Mouse (Mus musculus): ENCODE results near the gene Ctps.
A peak's percentile ranks its signal among the peaks of the same experiment; 100 is the strongest.
"Not testable (repeated sequence)": the region's sequence is repeated elsewhere in the genome, so short reads cannot be mapped to it uniquely, and the experiment has no call there.

The Ctps gene

DNA sequence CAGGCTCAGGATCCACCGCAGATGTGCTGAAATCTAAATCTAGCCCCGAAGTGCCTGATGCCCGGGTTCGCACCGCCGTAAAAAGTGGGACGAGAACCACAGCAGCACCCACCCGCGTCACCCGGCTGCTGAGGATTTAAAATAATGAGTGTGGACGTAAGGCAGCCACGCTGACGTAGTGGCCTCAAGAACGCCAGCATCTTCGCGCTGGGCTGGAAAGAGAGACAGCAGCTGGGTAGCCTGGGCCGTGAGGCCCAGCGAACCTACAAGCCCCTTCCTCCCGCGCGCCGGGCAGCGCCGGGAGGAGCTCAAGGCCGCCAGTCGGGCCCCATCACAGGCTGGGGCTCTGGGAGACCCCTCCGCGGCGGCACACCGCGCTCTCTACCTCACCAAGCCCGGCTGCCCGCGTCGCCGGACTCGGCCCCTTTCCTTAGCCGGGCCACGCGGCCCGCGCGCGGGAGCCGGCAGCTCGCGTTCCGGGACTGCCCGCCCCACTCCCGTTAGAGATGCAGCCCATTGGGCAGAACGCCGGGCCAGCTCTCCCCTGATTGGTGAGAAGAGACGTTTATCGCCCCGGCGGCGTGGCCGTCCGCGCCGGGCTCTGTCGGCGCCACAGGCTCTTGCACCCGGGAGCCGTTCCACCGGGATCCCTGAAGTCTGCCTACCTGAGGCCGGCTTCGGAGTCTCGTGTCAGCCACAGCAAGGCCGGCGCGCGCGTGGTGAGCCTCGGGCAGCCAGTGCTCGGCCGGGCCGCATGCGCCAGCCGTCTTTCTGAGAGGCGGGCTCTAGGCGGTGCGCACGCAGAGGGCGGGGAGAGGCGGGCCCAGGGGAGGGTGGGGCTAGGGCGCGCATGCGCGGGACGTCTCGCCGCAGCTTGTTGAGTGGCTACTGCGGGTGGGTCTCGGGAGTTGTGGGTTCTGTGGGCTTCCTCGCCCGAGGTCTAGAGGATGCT is at the start of gene Ctps:
TSS of gene Ctps (minus strand) at position 791 of the 952 bp plus-strand sequence.
- peak; percentile 97 for DNase-seq (ENCODE audit: low read depth)

DNA sequence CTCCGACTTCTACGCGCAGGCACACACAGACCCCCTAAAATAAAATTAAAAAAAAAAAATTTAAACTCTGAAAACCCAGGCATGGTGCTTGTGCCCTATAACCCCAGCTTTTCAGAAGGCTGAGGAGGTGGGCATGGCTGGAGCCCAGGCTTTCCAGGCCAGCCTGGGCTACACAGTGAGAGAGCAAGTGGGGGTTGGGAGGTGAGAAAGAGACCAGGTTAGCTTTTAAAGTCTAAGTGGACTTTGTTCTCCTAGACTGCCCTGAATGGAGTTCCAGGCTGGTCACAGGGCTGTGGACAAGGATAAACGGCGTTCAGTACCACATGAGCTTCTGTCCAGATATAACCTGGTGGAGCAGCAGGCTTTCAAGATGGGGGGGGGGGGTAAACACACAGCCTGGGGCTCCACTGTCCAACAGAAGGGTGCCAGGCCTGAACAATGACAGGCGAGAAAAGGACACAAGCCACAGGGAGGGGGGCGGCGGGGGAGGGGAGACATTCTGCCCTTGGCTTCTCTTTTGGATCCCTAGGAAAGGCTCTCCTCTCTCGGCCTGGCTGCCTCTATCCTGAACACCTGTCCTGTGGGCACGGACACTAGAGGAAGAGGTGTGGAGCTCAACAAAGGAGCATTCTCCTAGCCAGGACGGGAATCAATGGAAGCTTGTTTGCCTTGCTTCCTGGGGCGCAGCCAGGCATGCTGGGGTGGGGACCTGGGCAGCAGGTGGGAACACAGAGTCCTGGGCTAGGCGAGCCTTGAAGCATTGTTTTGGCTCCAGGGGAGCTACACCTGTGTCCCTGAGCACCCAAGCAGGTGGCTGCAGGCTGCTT is 46.3 kb upstream of the Ctps start:
- no peak for DNase-seq (ENCODE audit: low read depth)

DNA sequence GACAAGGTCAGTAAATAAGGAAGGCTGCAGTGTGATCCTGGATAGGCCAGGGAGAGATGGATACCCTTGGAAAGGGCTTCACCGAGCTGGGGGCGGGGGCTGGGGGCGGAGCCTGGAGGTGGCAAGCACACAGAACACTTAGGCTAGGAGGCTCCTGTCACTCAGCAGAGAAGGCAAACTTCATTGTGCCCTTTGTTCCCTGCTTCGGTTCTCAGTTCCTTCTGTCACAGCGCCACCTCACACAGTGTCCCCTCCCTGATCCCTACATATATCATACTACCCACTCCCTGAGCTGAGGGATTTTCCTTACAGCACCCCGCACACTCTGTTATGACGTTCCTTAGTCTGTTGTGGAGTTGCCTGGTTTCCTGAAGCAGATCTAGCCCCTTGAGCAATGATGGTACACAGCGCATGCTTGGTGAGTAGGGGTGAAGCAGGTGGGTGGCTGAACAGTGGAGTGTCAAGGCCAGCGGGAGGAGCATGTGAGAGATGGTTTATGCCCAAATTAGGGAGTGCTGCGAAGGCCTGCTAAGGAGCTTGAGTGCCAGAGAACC is 45.5 kb upstream of the Ctps start:
- DNase-seq (ENCODE audit: low read depth): peak; percentile 57

DNA sequence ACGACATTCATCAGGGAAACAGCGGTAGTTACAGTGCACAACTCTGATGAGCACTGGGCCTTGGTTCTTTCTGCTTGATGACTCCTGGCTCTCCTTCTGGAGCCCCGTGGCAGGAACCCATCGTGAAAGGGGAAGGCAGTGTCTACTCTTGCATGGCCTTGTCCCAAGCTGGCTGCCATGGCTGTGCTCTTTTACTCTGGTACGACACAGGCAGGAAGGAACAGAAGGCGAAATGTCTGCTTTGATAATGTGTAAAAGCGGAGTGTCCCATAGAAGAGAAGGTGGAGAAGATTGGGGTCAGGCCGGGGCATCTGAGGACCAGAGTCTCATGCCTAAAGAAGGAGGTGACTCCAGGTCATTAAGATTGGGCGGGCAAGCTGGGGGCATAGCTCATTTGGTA is 44.6 kb upstream of the Ctps start:
- no peak for DNase-seq (ENCODE audit: low read depth)

DNA sequence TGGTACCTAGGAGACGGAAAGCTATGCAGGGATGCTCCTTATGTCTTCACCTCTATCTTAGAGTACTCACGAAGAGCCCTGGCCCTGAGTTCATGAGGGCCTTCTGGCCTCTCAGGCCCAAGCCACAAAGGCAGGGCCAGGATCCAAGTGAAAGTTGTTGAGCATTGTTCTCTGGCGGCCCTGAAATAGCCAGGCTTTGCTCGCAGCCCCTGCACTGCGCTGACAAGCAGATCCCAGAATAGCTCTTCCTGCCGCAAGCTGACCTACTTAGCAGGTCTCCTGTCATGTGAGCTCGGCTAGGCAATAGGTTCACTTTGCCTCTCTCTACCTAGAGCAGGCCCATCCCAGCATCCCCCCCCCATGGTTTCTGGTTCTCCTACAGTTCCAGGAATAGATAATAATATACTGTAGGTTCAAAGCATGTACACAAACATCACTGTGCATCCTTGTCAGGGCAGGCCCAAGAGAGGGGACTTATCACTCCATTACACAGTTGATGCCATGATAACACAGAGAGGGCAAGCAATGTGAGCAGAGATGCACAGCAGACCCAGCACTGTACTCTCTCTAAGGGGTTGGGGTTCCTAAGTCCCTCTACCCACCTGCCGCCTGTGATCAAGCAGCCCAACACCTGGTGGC is 43.7 kb upstream of the Ctps start:
- DNase-seq (ENCODE audit: low read depth): peak; percentile 27

DNA sequence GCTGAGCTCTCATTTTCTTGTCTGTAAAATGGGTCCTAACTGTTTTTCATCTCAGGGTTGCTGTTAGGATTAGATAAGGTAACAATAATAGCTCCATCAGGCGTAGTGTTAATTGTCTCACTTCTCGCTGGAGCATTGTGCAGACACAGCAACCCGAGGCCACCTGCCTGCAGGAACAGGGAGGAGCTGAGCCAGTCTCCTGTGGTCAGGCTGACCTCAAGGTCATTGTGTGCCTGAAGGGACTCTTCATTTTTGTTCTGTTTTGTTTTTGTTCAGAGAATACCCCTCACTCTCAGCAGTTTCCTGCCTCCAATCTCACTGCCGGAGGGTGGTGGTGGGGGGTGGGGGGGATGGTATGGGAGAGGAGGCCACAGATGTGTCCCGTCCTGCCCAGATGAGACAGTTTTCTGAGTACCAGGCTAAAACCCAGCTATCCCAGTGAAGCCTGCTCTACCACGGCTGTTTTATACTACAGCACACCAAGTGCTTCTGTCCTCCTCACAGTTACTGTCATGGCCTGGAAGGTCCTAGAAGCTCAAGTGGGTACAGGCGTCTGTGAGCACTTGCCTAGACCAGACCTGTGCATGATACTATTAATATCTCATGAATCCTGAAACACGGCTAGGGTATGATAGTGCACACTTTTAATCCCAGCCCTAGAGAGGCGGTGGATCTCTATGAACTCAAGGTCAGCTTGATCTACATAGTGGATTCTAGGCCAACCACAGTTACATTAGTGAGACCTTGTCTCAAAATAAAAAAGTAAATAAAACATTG is 42.4 kb upstream of the Ctps start:
- no peak for DNase-seq (ENCODE audit: low read depth)

DNA sequence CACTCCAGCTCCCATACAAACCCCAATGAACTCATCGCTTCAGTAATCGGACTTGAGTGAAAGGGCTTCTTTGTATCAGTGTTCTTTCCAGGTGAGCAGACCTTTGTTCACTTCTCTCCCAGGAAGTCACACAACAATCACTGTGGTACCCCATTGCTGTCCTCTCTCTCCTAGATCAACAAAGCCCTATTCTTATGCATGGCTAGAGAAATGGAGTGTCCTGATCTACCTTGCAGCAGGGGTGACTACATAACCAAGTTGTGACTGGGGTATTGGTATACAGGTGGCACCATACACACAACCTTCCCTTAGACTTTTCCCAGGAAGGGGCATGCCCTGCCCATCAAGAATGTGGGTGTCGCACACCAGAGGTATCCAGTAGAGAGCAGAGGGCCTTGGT is 40.9 kb upstream of the Ctps start:
- no peak for DNase-seq (ENCODE audit: low read depth)

DNA sequence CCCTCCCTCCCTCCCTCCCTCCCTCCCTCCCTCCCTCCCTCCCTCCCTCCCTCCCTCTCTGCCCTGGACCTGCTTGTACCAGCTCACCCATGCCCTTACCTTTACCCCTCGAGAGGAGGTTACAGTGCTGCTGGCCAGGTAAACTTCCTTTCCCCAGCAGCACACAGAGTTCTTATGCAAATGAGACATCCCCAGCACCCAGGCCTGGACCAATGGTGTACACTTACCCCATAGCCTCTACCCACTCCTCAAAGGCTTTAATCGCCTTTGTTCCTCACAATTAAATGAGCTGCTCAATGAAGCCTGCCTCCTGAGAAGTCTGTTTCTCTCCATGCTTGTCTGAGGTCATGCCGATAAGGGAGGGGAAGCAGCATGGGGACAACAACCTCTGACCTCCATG is 36.9 kb upstream of the Ctps start:
- DNase-seq (ENCODE audit: low read depth): no peak

DNA sequence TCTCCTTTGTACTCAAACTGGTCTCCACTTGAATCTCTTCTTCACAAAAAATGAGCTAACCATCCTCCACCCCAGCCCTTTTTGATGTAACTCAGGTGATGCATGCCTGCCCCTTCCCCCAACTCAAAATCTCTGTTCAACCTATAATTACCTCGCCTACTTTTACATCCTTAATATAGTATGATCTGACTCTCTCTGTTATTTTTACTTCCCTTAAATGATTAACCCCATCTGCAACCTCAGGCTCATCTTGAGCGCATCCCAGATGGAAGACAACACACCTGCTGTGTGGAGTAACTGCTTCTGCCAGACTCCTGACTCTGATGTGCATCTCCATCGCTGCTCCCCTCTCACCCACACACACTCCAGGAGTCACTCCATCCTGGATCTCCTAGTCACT is 32.6 kb upstream of the Ctps start:
- DNase-seq (ENCODE audit: low read depth): no peak

DNA sequence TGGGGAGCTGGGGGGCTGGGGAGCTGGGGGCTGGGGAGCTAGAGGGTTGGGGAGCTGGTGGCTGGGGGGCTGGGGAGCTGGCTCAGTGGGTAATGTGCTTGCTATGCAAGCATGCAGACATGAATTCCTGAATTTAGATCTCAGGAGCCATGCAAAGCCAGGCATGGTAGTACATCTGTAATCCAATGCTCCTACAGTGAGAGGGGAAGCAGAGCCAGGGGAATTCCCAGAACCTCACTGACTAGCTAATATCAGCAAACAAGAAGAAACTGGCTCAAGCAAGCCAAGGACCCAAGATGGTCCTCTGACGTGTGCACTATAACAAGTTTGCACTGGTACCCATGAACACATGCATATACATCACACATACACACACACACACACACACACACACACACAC is 31.7 kb upstream of the Ctps start:
- DNase-seq (ENCODE audit: low read depth): no peak

DNA sequence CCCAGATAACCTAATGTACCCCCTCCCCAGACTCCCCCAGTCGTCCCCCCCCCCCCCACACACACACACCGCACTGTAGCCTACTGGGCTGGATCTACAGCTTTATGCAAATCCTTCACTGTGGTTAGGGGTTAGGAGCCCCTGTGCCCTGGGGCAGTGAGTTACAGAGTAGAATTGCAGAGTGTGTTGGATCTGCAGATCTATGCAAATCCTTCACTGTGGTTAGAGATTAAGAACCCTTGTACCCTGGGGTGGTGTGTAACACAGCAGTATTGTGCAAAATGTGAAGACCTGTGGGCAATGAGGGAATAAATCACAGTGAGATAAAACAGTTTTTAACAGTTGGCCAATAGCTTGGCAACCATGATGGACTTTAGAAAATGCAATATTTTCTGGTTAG is 28.8 kb upstream of the Ctps start:
- DNase-seq (ENCODE audit: low read depth): no peak

DNA sequence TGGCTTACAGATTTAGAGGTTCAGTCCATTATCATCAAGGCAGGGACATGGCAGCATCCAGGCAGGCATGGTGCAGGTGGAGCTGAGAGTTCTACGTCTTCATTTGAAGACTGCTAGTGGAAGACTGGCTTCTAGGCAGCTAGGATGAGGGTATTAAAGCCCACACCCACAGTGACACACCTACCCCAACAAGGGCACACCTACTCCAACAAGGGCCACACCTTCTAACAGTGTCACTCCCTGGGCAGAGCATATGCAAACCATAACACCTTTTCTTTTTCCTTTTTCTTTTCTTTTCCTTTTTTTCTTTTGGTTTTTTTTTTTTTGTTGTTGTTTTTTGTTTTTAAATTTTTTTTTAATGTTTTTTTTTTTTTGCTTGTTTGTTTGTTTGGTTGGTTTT is 26.1 kb upstream of the Ctps start:
- DNase-seq (ENCODE audit: low read depth): not testable (repeated sequence)

DNA sequence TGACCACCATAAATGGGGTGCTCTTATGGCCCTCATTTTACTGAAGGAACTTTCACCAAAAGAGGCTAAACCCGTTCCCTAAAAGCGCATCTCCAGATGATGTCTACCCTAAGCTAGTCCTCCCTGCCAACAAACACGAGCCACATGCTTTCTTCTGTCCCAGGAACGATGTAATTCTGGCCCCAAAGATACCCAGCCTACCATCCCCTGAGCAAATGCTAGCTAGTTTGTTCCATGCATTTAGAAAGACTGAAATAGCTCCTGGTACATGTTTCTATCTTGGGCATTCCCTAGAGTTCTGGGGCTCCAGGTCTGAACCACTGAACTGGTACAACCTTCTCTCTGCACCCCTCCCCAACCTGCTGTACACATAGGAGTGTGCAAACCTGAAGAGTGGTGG is 20.9 kb upstream of the Ctps start:
- no peak for DNase-seq (ENCODE audit: low read depth)

DNA sequence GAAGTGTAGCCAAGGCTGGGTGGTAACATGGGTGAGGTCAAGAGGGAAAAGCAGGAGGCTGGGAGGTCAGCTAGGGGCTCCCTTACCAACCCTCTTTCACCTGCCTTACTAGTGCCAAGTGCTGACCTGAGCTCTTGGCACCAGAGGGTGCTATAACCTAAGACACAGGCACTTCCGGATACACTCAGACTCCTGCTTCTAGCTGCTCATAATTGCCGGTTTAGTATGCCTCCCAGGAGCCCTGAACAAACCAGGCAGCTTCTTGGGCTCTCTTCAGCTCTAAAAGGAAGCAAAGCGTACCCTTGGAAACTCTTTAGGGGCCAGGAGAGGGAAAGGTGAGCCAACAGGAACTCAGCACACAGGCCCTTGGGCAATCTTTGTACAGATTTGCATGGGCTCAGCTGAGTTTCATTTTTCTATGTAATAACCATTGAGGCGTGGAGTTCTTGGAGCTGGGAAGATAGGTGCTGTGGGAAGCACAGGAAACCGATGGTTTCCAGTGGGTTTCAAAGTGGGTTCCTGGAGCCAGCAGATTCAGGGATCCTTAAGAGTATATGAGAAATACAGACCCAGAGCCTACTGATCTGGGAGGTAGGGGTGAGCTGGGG is 19.8 kb upstream of the Ctps start:
- DNase-seq (ENCODE audit: low read depth): peak; percentile 86

DNA sequence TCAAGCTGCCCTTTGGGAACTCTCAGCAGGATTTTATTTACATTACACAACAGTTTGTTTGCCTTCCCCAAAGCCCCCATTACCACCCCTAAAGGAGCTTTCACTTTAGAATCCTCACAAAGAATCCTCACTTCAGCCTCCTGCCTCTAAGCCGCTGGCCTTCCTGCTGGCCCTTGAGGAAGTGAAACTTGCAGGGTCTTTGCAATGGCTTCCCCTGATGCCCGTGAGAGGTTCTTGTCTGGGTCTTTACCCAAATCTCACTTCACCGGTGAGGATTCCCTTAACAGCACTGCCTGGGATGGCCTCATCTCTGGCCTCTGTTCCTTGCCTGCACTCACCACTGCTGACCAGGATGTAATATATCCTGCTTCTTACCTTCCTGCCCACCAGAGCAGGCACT is 19.0 kb upstream of the Ctps start:
- DNase-seq (ENCODE audit: low read depth): no peak

DNA sequence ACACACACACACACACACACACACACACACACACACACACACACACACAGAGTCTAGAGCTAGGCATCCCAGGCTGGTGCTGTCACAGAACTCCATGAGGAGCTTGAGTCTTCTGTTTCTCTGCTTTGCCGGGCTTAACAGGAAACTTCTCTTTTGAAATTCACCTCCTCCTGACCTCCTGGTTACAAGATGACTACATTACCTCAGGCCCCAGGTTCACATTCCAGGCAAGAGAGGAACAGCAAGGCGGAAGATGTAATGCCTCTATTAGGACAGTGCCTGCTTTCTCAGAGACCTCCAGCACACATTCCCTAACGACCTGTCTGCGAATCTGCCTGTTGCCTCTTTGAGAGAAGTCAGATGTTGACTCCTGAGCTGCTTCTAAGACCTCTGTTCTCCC is 18.4 kb upstream of the Ctps start, which contains the start of gene Gm8439:
TSS of gene Gm8439 (plus strand) at position 301 of the 400 bp plus-strand sequence.
- no peak for DNase-seq (ENCODE audit: low read depth)

DNA sequence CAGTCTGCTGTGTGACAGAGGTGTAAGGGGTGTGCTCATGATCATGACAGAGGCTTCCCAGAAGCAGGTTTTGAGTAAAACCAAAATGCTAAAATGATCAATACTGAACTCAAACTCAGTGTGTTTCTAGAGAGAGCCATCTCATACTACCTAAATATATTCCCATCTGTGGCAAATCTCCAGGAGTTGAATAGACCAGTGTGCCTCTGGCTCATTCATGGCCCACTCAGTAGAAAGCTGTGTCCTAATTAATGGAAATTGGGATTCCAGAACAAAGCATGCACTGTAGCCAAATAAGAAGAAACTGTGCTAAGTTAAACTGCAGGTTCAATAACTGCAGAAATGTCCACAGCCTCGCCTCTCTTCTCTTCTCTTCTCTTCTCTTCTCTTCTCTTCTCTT is 16.9 kb upstream of the Ctps start:
- no peak for DNase-seq (ENCODE audit: low read depth)

DNA sequence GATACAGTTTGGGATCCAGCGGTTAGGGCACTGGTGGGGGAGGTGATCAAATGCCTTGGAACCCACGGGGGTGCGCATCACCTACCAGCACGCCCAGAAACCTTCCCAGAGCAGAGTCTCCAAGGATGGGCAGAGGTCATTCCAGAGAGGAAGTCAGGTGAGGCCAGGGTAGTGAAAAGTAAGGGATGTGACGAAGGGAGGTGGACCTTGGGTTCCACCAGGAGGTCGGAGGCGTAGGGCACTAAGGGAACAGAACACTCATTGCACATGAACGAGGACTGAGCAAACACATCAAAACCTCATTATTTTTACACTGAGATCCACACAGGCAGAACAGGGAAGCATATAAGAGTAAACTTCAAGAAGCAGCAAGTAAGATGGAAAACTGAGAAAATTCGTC is 11.6 kb upstream of the Ctps start:
- no peak for DNase-seq (ENCODE audit: low read depth)

DNA sequence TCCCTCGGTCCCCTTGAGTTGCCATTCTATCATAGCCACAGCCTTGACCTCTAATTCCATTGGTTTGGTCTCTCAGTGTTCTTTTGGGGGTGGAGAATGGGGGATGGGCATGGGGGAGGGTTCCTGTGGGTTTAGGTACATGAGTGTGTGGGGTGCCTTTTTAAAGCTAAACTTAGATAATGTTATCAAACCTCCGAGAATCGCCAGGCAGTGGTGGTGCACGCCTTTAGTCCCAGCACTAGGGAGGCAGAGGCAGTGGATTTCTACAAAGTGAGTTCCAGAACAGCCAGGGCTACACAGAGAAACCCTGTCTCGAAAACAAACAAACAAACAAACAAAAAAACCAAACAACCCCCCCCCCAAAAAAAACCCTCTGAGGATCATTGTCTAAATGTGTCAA is 10.8 kb upstream of the Ctps start:
- no peak for DNase-seq (ENCODE audit: low read depth)

DNA sequence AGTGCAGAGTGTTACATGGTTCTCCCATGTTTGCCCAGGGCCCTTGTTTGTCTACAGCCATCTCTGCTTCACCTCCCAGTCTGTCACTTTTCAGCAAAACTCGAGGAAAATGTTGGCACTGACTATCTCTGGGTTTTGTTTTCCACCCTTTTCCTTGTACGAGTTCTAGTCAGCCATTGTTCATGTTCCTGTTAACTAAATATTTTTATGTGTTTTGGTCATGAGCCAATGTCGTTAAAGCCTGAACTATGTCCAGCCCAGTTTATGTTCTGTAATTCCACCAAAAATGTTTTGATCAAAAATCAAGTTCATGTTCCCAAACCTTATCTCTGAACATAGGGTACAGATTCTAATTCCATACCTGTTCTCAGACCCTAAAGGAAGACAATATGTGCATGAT is 1.6 kb upstream of the Ctps start:
- no peak for DNase-seq (ENCODE audit: low read depth)

DNA sequence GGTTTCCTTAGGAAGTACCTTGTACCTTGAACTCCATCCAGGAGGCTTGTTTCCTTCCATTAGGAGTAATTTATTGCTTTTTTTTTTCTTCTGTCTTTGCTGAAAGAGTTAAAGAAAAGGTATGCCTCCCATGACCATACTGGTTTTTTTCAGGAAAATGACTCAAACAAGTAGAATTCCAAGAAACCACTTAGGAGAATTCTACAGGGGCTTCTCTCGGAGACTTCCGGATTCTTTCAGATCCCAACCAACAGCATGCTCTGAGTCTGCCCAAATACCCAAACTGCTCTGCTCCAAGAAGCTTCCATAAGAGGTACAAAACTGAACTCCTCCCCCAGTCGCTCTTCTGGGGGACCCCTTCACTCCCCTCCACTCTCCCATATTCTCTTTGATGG is 991 bp upstream of the Ctps start:
- DNase-seq (ENCODE audit: low read depth): no peak
